Mouse (Mus musculus) Muller cell, postnatal 12 days (primary cell): Measurements from ENCODE around the gene Fgfr1op.
A peak's percentile ranks its signal among the peaks of the same experiment; 100 is the strongest.
"Not testable (repeated sequence)": the region's sequence is repeated elsewhere in the genome, so short reads cannot be mapped to it uniquely, and the experiment has no call there.

Experiments
- DNase-seq: peaks from one replicate; pipeline ENCODE4 v3.0.0-alpha.2; 2015; ENCODE audit errors: inconsistent ontology term

The Fgfr1op gene

GRCm38 (mm10) chr17:8170331-8170730, 5.0 kb downstream of the Fgfr1op start:
- DNase-seq, result no peak

- no peak for DNase-seq
Measured at GRCm38 (mm10) chr17:8171081-8171480, 5.8 kb downstream of the Fgfr1op start.

GRCm38 (mm10) chr17:8177090-8177489, 11.8 kb downstream of the Fgfr1op start:
- peak; percentile 28 for DNase-seq

- DNase-seq, result no peak
Measured at GRCm38 (mm10) chr17:8183815-8184214, 18.5 kb downstream of the Fgfr1op start.

GRCm38 (mm10) chr17:8184217-8184616, 18.9 kb downstream of the Fgfr1op start:
- DNase-seq, result no peak

GRCm38 (mm10) chr17:8193678-8194077, 28.4 kb downstream of the Fgfr1op start:
- DNase-seq, result no peak

GRCm38 (mm10) chr17:8195685-8196376, 30.5 kb downstream of the Fgfr1op start:
- no peak for DNase-seq

- DNase-seq, result no peak
Measured at GRCm38 (mm10) chr17:8197652-8198051, 32.4 kb downstream of the Fgfr1op start.

GRCm38 (mm10) chr17:8199067-8199935, 34.0 kb downstream of the Fgfr1op start:
- DNase-seq, result no peak

GRCm38 (mm10) chr17:8199936-8200330, 34.6 kb downstream of the Fgfr1op start:
- DNase-seq, result no peak

GRCm38 (mm10) chr17:8203487-8203886, 38.2 kb downstream of the Fgfr1op start:
- DNase-seq, result no peak

- not testable (repeated sequence) for DNase-seq
Measured at GRCm38 (mm10) chr17:8205221-8205631, 39.9 kb downstream of the Fgfr1op start.

- no peak for DNase-seq
Measured at GRCm38 (mm10) chr17:8206691-8207090, 41.4 kb downstream of the Fgfr1op start.

- DNase-seq, result no peak
Measured at GRCm38 (mm10) chr17:8209696-8210095, 44.4 kb downstream of the Fgfr1op start.

- DNase-seq, result no peak
Measured at GRCm38 (mm10) chr17:8210170-8210569, 44.9 kb downstream of the Fgfr1op start.

GRCm38 (mm10) chr17:8210675-8211074, 45.4 kb downstream of the Fgfr1op start:
- DNase-seq, result no peak

GRCm38 (mm10) chr17:8211399-8211798, 46.1 kb downstream of the Fgfr1op start:
- DNase-seq, result no peak

GRCm38 (mm10) chr17:8214369-8214768, 49.1 kb downstream of the Fgfr1op start:
- DNase-seq, result no peak

- no peak for DNase-seq
Measured at GRCm38 (mm10) chr17:8215016-8215745, 49.9 kb downstream of the Fgfr1op start.

- DNase-seq, result no peak
Measured at GRCm38 (mm10) chr17:8223225-8223624, 57.9 kb downstream of the Fgfr1op start.

- DNase-seq, result no peak
Measured at GRCm38 (mm10) chr17:8224072-8224471, 58.8 kb downstream of the Fgfr1op start.

GRCm38 (mm10) chr17:8225166-8225565, 59.9 kb downstream of the Fgfr1op start:
- DNase-seq, result no peak
